Mouse (Mus musculus): Measurements from ENCODE around the gene Tlnrd1. TPM values are rescaled to one million over a fixed set of nuclear protein-coding genes. Genes with fewer than 3 reads are reported as not detected.
A peak's percentile ranks its signal among the peaks of the same experiment; 100 is the strongest.

The Tlnrd1 gene
- polyA plus RNA-seq, 1 experiment from 2014 or later = 12.8 TPM

- Histone ChIP-seq H3K36me3 (ENCODE audit: insufficient read depth, low read length) (0 out of 2 replicates have a peak, but pooled peaks cover 3% of the 10 kb centered on the region), H3K4me1 (replicated peaks; ENCODE audit: insufficient read depth, low read length) (peaks cover 16% of the 10 kb centered on the region), H3K9ac (ENCODE audit: low read depth, low read length) (no peak overlapping the region), H3K4me2 (ENCODE audit: low read length) (peak overlapping the region; percentile 91), H3K27ac (no peak overlapping the region), H3K9me3 (replicated peaks; ENCODE audit: low read length) (no peaks in the 10 kb centered on the region), H3K27me3 (ENCODE audit: insufficient read depth, low read length) (no peaks in the 10 kb centered on the region), H3K4me3 (replicated peaks; ENCODE audit: low read depth, low read length) (no peak overlapping the region)
- ATAC-seq (replicated peaks; ENCODE audit: low FRiP score, low read depth) = no peak
- 22% methylated on average over 5 of the region's 5 CpGs for WGBS
- TF ChIP-seq CTCF (IDR thresholded peaks at IDR 0.05; ENCODE audit: low read depth) = no peak
- DNase-seq (ENCODE audit: low spot score) = no peak
These were observed 5.2 kb downstream of the Tlnrd1 start for GRCm38 (mm10) chr7:83878676-83879448.

DNA sequence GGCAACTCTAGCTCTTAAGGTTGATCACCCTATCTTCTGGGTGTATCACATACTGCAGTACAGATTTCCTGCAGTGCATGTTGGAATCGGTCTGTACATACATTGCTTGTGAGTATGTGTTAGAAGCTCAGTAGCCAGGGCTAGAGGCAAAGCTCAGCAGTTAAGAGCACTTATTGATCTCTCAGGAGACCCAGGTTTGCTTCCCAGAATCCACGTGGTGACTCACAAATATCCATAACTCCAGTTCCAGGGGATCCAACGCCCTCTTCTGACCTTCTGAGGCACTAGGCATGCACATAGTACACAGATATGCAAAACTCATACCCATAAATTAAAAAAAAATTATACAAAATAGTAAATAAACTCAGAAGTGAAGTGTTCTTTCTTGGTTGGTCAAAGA, 7.0 kb downstream of the Tlnrd1 start:
- no peak for TF ChIP-seq CTCF (IDR thresholded peaks at IDR 0.05; ENCODE audit: low read depth)
- WGBS = 70% methylated on average over 3 of the region's 3 CpGs
- no peak overlapping the region for H3K9ac ChIP-seq (ENCODE audit: low read depth, low read length)
- DNase-seq (ENCODE audit: low spot score) (no peak), ATAC-seq (replicated peaks; ENCODE audit: low FRiP score, low read depth) (no peak)
- peaks cover 10% of the 10 kb centered on the region for H3K4me1 ChIP-seq (replicated peaks; ENCODE audit: insufficient read depth, low read length)
- 0 out of 2 replicates have a peak, but pooled peaks cover 3% of the 10 kb centered on the region for H3K36me3 ChIP-seq (ENCODE audit: insufficient read depth, low read length)
- H3K27me3 ChIP-seq (ENCODE audit: insufficient read depth, low read length) = no peaks in the 10 kb centered on the region
- no peak overlapping the region for H3K4me2 ChIP-seq (ENCODE audit: low read length)
- no peak overlapping the region for H3K4me3 ChIP-seq (replicated peaks; ENCODE audit: low read depth, low read length)
- H3K27ac ChIP-seq = no peak overlapping the region
- H3K9me3 ChIP-seq (replicated peaks; ENCODE audit: low read length) = no peaks in the 10 kb centered on the region

DNA sequence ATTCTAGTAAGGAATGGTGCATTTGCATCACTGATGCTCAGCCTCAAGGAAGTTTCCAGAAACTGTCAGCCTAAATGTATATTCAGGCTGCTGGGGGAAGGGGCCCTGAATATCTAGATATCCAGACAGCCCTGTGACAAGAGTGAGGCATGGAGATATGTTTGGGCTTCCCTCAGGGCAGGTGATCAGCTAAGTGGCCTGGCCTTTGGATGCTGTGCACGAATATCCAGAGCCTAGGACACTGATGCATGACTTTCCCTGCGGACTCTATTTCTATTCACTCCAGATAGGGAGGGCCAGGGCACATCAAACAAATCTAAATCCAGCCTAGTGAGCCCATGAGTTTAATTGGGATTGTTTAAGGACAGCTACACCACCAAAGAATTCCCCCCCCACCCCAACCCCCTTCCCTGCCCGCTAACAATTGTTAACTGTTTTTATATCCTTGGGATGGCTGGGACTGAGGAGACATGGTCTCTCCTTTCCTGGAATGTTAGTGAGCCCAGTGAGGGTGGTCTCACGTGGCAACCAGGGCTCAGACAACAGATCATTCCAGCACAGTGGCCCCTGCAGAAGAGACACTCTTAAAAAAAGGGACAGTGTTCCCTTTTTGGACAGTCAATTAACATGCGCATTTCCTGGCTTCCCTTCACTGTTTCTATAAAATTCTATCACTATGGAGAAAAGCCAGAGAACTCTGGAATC, 14.1 kb downstream of the Tlnrd1 start:
- Histone ChIP-seq H3K4me2 (ENCODE audit: low read length) (no peak overlapping the region), H3K4me1 (replicated peaks; ENCODE audit: insufficient read depth, low read length) (no peaks in the 10 kb centered on the region), H3K9ac (ENCODE audit: low read depth, low read length) (no peak overlapping the region), H3K36me3 (ENCODE audit: insufficient read depth, low read length) (no peaks in the 10 kb centered on the region), H3K4me3 (replicated peaks; ENCODE audit: low read depth, low read length) (no peak overlapping the region), H3K27ac (no peak overlapping the region), H3K9me3 (replicated peaks; ENCODE audit: low read length) (no peaks in the 10 kb centered on the region), H3K27me3 (ENCODE audit: insufficient read depth, low read length) (no peaks in the 10 kb centered on the region)
- no peak for TF ChIP-seq CTCF (IDR thresholded peaks at IDR 0.05; ENCODE audit: low read depth)
- WGBS = 36% methylated on average over 5 of the region's 5 CpGs
- ATAC-seq (replicated peaks; ENCODE audit: low FRiP score, low read depth) (no peak), DNase-seq (ENCODE audit: low spot score) (no peak)

GRCm38 (mm10) chr7:83868200-83868599, 15.9 kb downstream of the Tlnrd1 start:
- Histone ChIP-seq H3K27ac (no peak overlapping the region), H3K4me1 (replicated peaks; ENCODE audit: insufficient read depth, low read length) (no peaks in the 10 kb centered on the region), H3K9ac (ENCODE audit: low read depth, low read length) (no peak overlapping the region), H3K27me3 (ENCODE audit: insufficient read depth, low read length) (no peaks in the 10 kb centered on the region), H3K9me3 (replicated peaks; ENCODE audit: low read length) (no peaks in the 10 kb centered on the region), H3K36me3 (ENCODE audit: insufficient read depth, low read length) (no peaks in the 10 kb centered on the region), H3K4me3 (replicated peaks; ENCODE audit: low read depth, low read length) (no peak overlapping the region), H3K4me2 (ENCODE audit: low read length) (no peak overlapping the region)
- ATAC-seq (replicated peaks; ENCODE audit: low FRiP score, low read depth) = no peak
- no peak for TF ChIP-seq CTCF (IDR thresholded peaks at IDR 0.05; ENCODE audit: low read depth)
- WGBS = 77% methylated on average over 3 of the region's 3 CpGs
- DNase-seq (ENCODE audit: low spot score) = no peak

GRCm38 (mm10) chr7:83863554-83863953, 20.6 kb downstream of the Tlnrd1 start:
- no peak overlapping the region for H3K4me2 ChIP-seq (ENCODE audit: low read length)
- DNase-seq (ENCODE audit: low spot score) (no peak), ATAC-seq (replicated peaks; ENCODE audit: low FRiP score, low read depth) (no peak)
- H3K4me3 ChIP-seq (replicated peaks; ENCODE audit: low read depth, low read length) = no peak overlapping the region
- H3K27me3 ChIP-seq (ENCODE audit: insufficient read depth, low read length) = no peaks in the 10 kb centered on the region
- no peak for TF ChIP-seq CTCF (IDR thresholded peaks at IDR 0.05; ENCODE audit: low read depth)
- no peaks in the 10 kb centered on the region for H3K4me1 ChIP-seq (replicated peaks; ENCODE audit: insufficient read depth, low read length)
- H3K36me3 ChIP-seq (ENCODE audit: insufficient read depth, low read length) = no peaks in the 10 kb centered on the region
- H3K27ac ChIP-seq = no peak overlapping the region
- no peaks in the 10 kb centered on the region for H3K9me3 ChIP-seq (replicated peaks; ENCODE audit: low read length)
- H3K9ac ChIP-seq (ENCODE audit: low read depth, low read length) = no peak overlapping the region
- WGBS = 40% methylated on average over 2 of the region's 2 CpGs

DNA sequence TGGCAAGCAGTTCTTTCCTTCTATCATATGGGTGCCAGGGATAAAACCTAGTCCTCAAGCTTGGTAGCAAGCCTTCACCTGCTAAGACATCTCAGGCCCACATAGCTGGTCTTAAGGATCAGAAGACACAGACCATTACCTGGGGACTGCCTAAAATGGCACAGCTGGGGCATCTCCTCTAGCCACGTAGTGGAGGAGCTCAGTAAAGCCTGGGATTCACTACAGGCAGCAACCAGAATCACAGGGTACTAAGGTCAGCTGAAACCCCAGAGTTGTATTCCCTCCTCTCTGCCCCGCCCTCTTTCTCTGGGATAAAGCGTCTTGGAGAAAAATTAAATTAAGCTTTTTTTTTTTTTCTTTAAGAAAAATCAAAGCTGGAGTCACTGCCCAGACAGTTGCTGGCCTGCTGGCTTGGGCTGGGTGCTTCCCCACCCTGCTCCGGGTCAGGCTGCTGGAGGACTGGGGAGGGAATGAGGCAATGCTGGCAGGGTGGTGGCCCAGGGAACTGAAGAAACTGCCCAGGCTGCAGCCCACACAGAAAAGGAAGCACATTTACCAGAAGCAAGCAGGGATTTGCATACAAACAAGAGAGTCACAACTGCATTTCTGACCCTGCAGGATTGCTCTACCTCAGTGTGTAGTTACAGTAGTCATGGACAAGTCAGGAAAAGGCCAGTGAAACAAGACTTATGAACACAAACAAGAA, 24.6 kb downstream of the Tlnrd1 start:
- H3K27ac ChIP-seq = no peak overlapping the region
- ATAC-seq (replicated peaks; ENCODE audit: low FRiP score, low read depth) (no peak), DNase-seq (ENCODE audit: low spot score) (no peak)
- H3K4me2 ChIP-seq (ENCODE audit: low read length) = no peak overlapping the region
- no peaks in the 10 kb centered on the region for H3K9me3 ChIP-seq (replicated peaks; ENCODE audit: low read length)
- H3K9ac ChIP-seq (ENCODE audit: low read depth, low read length) = no peak overlapping the region
- no peak overlapping the region for H3K4me3 ChIP-seq (replicated peaks; ENCODE audit: low read depth, low read length)
- H3K4me1 ChIP-seq (replicated peaks; ENCODE audit: insufficient read depth, low read length) = no peaks in the 10 kb centered on the region
- H3K27me3 ChIP-seq (ENCODE audit: insufficient read depth, low read length) = no peaks in the 10 kb centered on the region
- TF ChIP-seq CTCF (IDR thresholded peaks at IDR 0.05; ENCODE audit: low read depth) = no peak
- no peaks in the 10 kb centered on the region for H3K36me3 ChIP-seq (ENCODE audit: insufficient read depth, low read length)
- WGBS = 59% methylated on average over 4 of the region's 4 CpGs
